Mouse (Mus musculus) ES-E14 (cell line): Measurements from ENCODE around the gene Tbxa2r. TPM values are rescaled to one million over a fixed set of nuclear protein-coding genes. Genes with fewer than 3 reads are reported as not detected.

Experiments
- DNase-seq: peaks from one replicate; pipeline ENCODE4 v3.0.0-alpha.2; 2013; ENCODE audit warnings: low read depth, low spot score
- H3K27ac ChIP-seq: 2 replicates; pipeline ENCODE4 v1.5.1; 2012; ENCODE audit warnings: low read depth, mild to moderate bottlenecking, low read length, moderate library complexity, mixed read lengths; ENCODE audit not compliant: poor library complexity, insufficient read depth, severe bottlenecking
- H3K36me3 ChIP-seq: 2 replicates; pipeline ENCODE4 v1.6.1; 2012; ENCODE audit warnings: mild to moderate bottlenecking, low read length, moderate library complexity, mixed read lengths; ENCODE audit not compliant: control insufficient read depth, poor library complexity, insufficient read depth, severe bottlenecking
- H3K4me1 ChIP-seq, 2 experiments: fragments of 150-350 bp in 1 of 2; sonication (generic) in 1 of 2; 2 replicates each; pipeline ENCODE4 v1.6.1; 2012; ENCODE audit warnings: low read length in 2 of 2, mild to moderate bottlenecking in 1 of 2, mixed read lengths in 1 of 2; ENCODE audit not compliant: control insufficient read depth in 2 of 2, insufficient read depth in 2 of 2, poor library complexity in 1 of 2
- H3K4me3 ChIP-seq, 2 experiments: fragments of 150-350 bp in 1 of 2; sonication (generic) in 1 of 2; 2 replicates each; pipeline ENCODE4 v1.5.1; 2012; ENCODE audit warnings: low read length in 2 of 2, low read depth in 1 of 2, mild to moderate bottlenecking in 1 of 2, mixed read lengths in 1 of 2; ENCODE audit not compliant: insufficient read depth in 1 of 2, poor library complexity in 1 of 2, severe bottlenecking in 1 of 2
- H3K9ac ChIP-seq: 2 replicates; pipeline ENCODE4 v1.6.1; 2012; ENCODE audit warnings: low read depth, mild to moderate bottlenecking, low read length, mixed read lengths; ENCODE audit not compliant: poor library complexity, insufficient read depth, severe bottlenecking
- H3K9me3 ChIP-seq: fragments of 150-350 bp; sonication (generic); 2 replicates; pipeline ENCODE4 v1.6.1; 2012; ENCODE audit warnings: low read depth, mild to moderate bottlenecking, low read length; ENCODE audit not compliant: control insufficient read depth, insufficient read depth
- CHD2 ChIP-seq: IDR thresholded peaks from 2 replicates; pipeline ENCODE4 v1.6.1; 2014; ENCODE audit warnings: mild to moderate bottlenecking, low read depth, low read length, inconsistent platforms
- HCFC1 ChIP-seq: IDR thresholded peaks from 2 replicates; pipeline ENCODE4 v1.6.1; 2012; ENCODE audit warnings: low read length, inconsistent platforms, borderline replicate concordance; ENCODE audit not compliant: insufficient read depth
- MAFK ChIP-seq: IDR thresholded peaks from 2 replicates; pipeline ENCODE4 v1.6.1; 2014; ENCODE audit warnings: mild to moderate bottlenecking, low read depth, low read length, inconsistent platforms; ENCODE audit not compliant: insufficient read depth
- ZC3H11A ChIP-seq: IDR thresholded peaks from 2 replicates; pipeline ENCODE4 v1.6.1; 2012; ENCODE audit warnings: low read depth, mild to moderate bottlenecking, inconsistent platforms, low read length, borderline replicate concordance
- ZNF384 ChIP-seq: IDR thresholded peaks from 2 replicates; pipeline ENCODE4 v1.6.1; 2012; ENCODE audit warnings: low read depth, low read length, inconsistent platforms
- in situ Hi-C, 2 experiments: fragments of 600-800 bp; cut with MboI; formaldehyde crosslinking; loops; one replicate each; pipeline ENCODE4 v1.15.1; 2025; ENCODE audit warnings: low sequenced_read_pairs in 2 of 2, inconsistent platforms in 1 of 2; ENCODE audit not compliant: unreplicated experiment in 2 of 2
- total RNA-seq: library from RNA; depleted of rRNA; stranded (reverse); fragments of 300-350 nt; gene quantifications from 2 replicates; pipeline ENCODE4 v1.2.3, GENCODE M21; 2012

Tbxa2r gene
- total RNA-seq, 1 experiment = 2.3 TPM

GRCm38 (mm10) chr10:81292554-81293333 is 35.8 kb upstream of the Tbxa2r start, which contains the start of gene Pip5k1c:
Gene Pip5k1c, plus strand, starts transcription at chr10:81292963.
- peaks cover 5% of the 10 kb centered on the region; the same call in 1 of the 2 replicates for H3K36me3 ChIP-seq
- H3K9me3 ChIP-seq = no peaks in the 10 kb centered on the region
- peak; percentile 100 for DNase-seq
- H3K9ac ChIP-seq = peak within 1 kb of the TSS; percentile 97
- in situ Hi-C loops = no loop called here
- peak within 1 kb of the TSS; percentile 83 to 97 for H3K4me3 ChIP-seq
- peak within 1 kb of the TSS; percentile 67; the same call in 1 of the 2 replicates for H3K27ac ChIP-seq
- TF ChIP-seq HCFC1 (peak; percentile 60; the same call in 1 of the 2 replicates), CHD2 (0 out of 2 replicates have a peak, but pooled peaks have one; percentile 31), ZC3H11A (no peak), ZNF384 (no peak), MAFK (no peak)
- H3K4me1 ChIP-seq = peaks cover 4 to 29% of the 10 kb centered on the region in 2 experiments

- Histone ChIP-seq H3K9me3 (no peaks in the 10 kb centered on the region), H3K4me1 (peaks cover 4 to 27% of the 10 kb centered on the region in 2 experiments)
Observed at GRCm38 (mm10) chr10:81293334-81294030, 35.0 kb upstream of the Tbxa2r start.

GRCm38 (mm10) chr10:81294442-81294841 is 34.1 kb upstream of the Tbxa2r start:
- Histone ChIP-seq H3K9me3 (no peaks in the 10 kb centered on the region), H3K4me1 (peaks cover 4 to 25% of the 10 kb centered on the region in 2 experiments; a peak in 3 of 4 replicates), H3K4me3 (no peak overlapping the region; a peak in 1 of 4 replicates), H3K27ac (no peak overlapping the region), H3K36me3 (peaks cover 5% of the 10 kb centered on the region; the same call in 1 of the 2 replicates), H3K9ac (no peak overlapping the region)
- in situ Hi-C loops = no loop called here
- DNase-seq = no peak
- TF ChIP-seq CHD2 = no peak

More at GRCm38 (mm10) chr10:81293334-81294030, 35.0 kb upstream of the Tbxa2r start:
- DNase-seq = no peak
- in situ Hi-C loops = no loop called here
- H3K36me3 ChIP-seq = peaks cover 5% of the 10 kb centered on the region; the same call in 1 of the 2 replicates
- H3K27ac ChIP-seq = no peak overlapping the region
- H3K9ac ChIP-seq = peak overlapping the region; percentile 97
- TF ChIP-seq MAFK (no peak), ZNF384 (no peak), ZC3H11A (no peak), CHD2 (no peak), HCFC1 (no peak)
- peak overlapping the region; percentile 83 to 97 for H3K4me3 ChIP-seq

- peaks cover 5% of the 10 kb centered on the region; the same call in 1 of the 2 replicates for H3K36me3 ChIP-seq
- H3K4me1 ChIP-seq = peaks cover 4 to 25% of the 10 kb centered on the region in 2 experiments; a peak in 3 of 4 replicates
- TF ChIP-seq MAFK = no peak
- no peak for TF ChIP-seq CHD2
- TF ChIP-seq ZC3H11A = no peak
- TF ChIP-seq HCFC1 = no peak
- no peak for TF ChIP-seq ZNF384
- H3K27ac ChIP-seq = no peak overlapping the region
- no peak overlapping the region for H3K4me3 ChIP-seq
- H3K9ac ChIP-seq = no peak overlapping the region
- DNase-seq = no peak
- no peaks in the 10 kb centered on the region for H3K9me3 ChIP-seq
- in situ Hi-C loops = no loop called here
Observed at GRCm38 (mm10) chr10:81295185-81295584, 33.3 kb upstream of the Tbxa2r start.
